ENCODE assay signal across 16 mouse cellular contexts in the genomic region with DNA sequence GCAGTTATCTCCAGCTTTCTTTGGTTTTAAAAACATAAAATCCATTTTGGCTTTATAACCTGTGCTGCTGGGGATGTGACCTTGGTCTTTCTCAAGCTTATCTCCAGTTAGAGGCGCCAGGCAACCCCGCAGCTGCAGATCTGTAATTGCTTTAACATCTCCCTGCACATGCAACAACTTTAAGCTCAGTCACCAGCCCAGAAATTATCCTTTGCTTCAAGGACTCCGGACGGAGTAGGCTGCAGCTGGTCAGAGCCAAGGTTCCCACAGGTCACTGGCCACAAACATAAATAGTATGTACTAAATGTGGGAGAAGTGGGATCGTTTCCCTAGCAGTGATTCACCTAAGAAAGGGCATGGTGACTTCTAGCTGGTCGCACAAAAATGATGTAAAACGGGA.
DNase-seq lines count a peak whose midpoint lies in the region; ATAC-seq and TF ChIP-seq lines count a peak whose summit lies in the region.
"Had no signal": no experiment of that assay in that cellular context is flagged by ENCODE, and none has a peak within 500 bp of the region (broad histone marks: within the 10 kb centered on the region; RNA-seq: fewer than 3 reads in every experiment).

No protein-coding gene starts in this region.

- H3K4me1 ChIP-seq in lung, embryonic 15.5 days: peaks cover 12% of the 10 kb centered on the region
- no peaks in the 10 kb centered on the region for H3K4me1 ChIP-seq in lung, postnatal 0 days (ENCODE audit: insufficient read depth, low read depth, low read length)
- H3K4me1 ChIP-seq: hindbrain, embryonic 13.5 days; liver, embryonic 13.5 days; neural tube, embryonic 12.5 days had no signal

- H3K36me3 ChIP-seq in lung, embryonic 15.5 days: no peaks in the 10 kb centered on the region
- H3K36me3 ChIP-seq in lung, postnatal 0 days (ENCODE audit: insufficient read depth, low read length): no peaks in the 10 kb centered on the region
- H3K36me3 ChIP-seq: hindbrain, embryonic 13.5 days; liver, embryonic 13.5 days; neural tube, embryonic 12.5 days had no signal

- H3K4me2 ChIP-seq in lung, embryonic 15.5 days: no peak overlapping the region
- H3K4me2 ChIP-seq in lung, postnatal 0 days (replicated peaks; ENCODE audit: low read depth, low read length): no peak overlapping the region
- H3K4me2 ChIP-seq: embryonic facial prominence, embryonic 13.5 days; hindbrain, embryonic 13.5 days; liver, embryonic 13.5 days; neural tube, embryonic 12.5 days had no signal

- no peak overlapping the region for H3K9ac ChIP-seq in lung, embryonic 15.5 days
- no peak overlapping the region for H3K9ac ChIP-seq in lung, postnatal 0 days (replicated peaks; ENCODE audit: low read depth)
- H3K9ac ChIP-seq: embryonic facial prominence, embryonic 13.5 days; hindbrain, embryonic 13.5 days; liver, embryonic 13.5 days; neural tube, embryonic 12.5 days had no signal

- no peak for DNase-seq in frontal cortex, postnatal 25 days (ENCODE audit: low spot score in 2 of 2)
- peak; percentile 16 for DNase-seq in kidney, adult 11 months
- no peak for DNase-seq in kidney, adult 8-10 months
- no peak for DNase-seq in lung, postnatal 0 days (ENCODE audit: low spot score)
- peak; percentile 40 to 52 for DNase-seq in adrenal gland, postnatal 36 days
- DNase-seq: cerebellum, adult 9-11 months; gastrocnemius, postnatal 14 days; liver, embryonic 13.5 days; thymus, postnatal 25 days had no signal

- no peak overlapping the region for H3K4me3 ChIP-seq in lung, embryonic 15.5 days
- no peak overlapping the region for H3K4me3 ChIP-seq in lung, postnatal 0 days (ENCODE audit: low read depth, low read length)
- H3K4me3 ChIP-seq: embryonic facial prominence, embryonic 13.5 days; heart, embryonic 10.5 days; hindbrain, embryonic 13.5 days; liver, embryonic 13.5 days; neural tube, embryonic 12.5 days had no signal

- no peaks in the 10 kb centered on the region for H3K9me3 ChIP-seq in lung, embryonic 15.5 days
- H3K9me3 ChIP-seq in lung, postnatal 0 days (ENCODE audit: low read length): no peaks in the 10 kb centered on the region
- H3K9me3 ChIP-seq: embryonic facial prominence, embryonic 13.5 days; heart, embryonic 10.5 days; hindbrain, embryonic 13.5 days; liver, embryonic 13.5 days; neural tube, embryonic 12.5 days had no signal

- peak; percentile 20; the same call in 1 of the 2 replicates for ATAC-seq in frontal cortex, adult (ENCODE audit: low TSS enrichment)
- ATAC-seq in lung, embryonic 15.5 days (ENCODE audit: borderline replicate concordance, extremely low read depth, low FRiP score, low TSS enrichment): peak; percentile 25; the same call in 1 of the 2 replicates
- ATAC-seq in lung, postnatal 0 days: no peak

- H3K27ac ChIP-seq in lung, embryonic 15.5 days: 0 out of 2 replicates have a peak overlapping the region, but pooled peaks have one; percentile 2
- no peak overlapping the region for H3K27ac ChIP-seq in lung, postnatal 0 days (ENCODE audit: low read length)
- H3K27ac ChIP-seq: embryonic facial prominence, embryonic 13.5 days; hindbrain, embryonic 13.5 days; liver, embryonic 13.5 days; neural tube, embryonic 12.5 days had no signal

- no peaks in the 10 kb centered on the region for H3K27me3 ChIP-seq in lung, embryonic 15.5 days
- no peaks in the 10 kb centered on the region for H3K27me3 ChIP-seq in lung, postnatal 0 days (replicated peaks; ENCODE audit: insufficient read depth, low read length)
- H3K27me3 ChIP-seq: CH12.LX; embryonic facial prominence, embryonic 13.5 days; hindbrain, embryonic 13.5 days; liver, embryonic 13.5 days; neural tube, embryonic 12.5 days had no signal

- 42% methylated on average over 7 of the region's 7 CpGs for WGBS in lung, embryonic 15.5 days
- WGBS in lung, postnatal 0 days: 52% methylated on average over 7 of the region's 7 CpGs

- TF ChIP-seq EP300 in lung, postnatal 0 days (IDR thresholded peaks at IDR 0.05): no peak

- no peak for TF ChIP-seq CTCF in lung, postnatal 0 days (IDR thresholded peaks at IDR 0.05)

Comparison
In these comparisons a context has a peak if more than half of its experiments do, and no peak if none do; other contexts are left out.
1. DNase-seq: peak in kidney, adult 11 months (single experiment) and adrenal gland, postnatal 36 days (2 of 2); none in frontal cortex, postnatal 25 days (0 of 2), kidney, adult 8-10 months (0 of 2) and lung, postnatal 0 days (single experiment).